Mouse (Mus musculus) midbrain, embryonic 12.5 days (tissue): Measurements from ENCODE around the gene Ipo7. TPM values are rescaled to one million over a fixed set of nuclear protein-coding genes. Genes with fewer than 3 reads are reported as not detected.
"Not testable (repeated sequence)": the region's sequence is repeated elsewhere in the genome, so short reads cannot be mapped to it uniquely, and the experiment has no call there.

Source experiments
- ATAC-seq: fragments of 200-750 bp; cut with Nextera tagmentation; 2 replicates; pipeline ENCODE4 v1.8.0; 2017; ENCODE audit warnings: low read depth, moderate TSS enrichment, moderate library complexity; ENCODE audit not compliant: low FRiP score
- H3K27ac ChIP-seq: fragments of 300-500 bp; sonication (generic); replicated peaks from 2 replicates; pipeline ENCODE4 v1.5.1; 2016; ENCODE audit warnings: mild to moderate bottlenecking
- H3K27me3 ChIP-seq: fragments of 300-500 bp; sonication (generic); 2 replicates; pipeline ENCODE4 v1.6.1; 2016; ENCODE audit warnings: mild to moderate bottlenecking
- H3K36me3 ChIP-seq: fragments of 300-500 bp; sonication (generic); 2 replicates; pipeline ENCODE4 v1.6.1; 2016
- H3K4me1 ChIP-seq: fragments of 300-500 bp; sonication (generic); 2 replicates; pipeline ENCODE4 v1.6.1; 2016
- H3K4me2 ChIP-seq: fragments of 300-500 bp; sonication (generic); replicated peaks from 2 replicates; pipeline ENCODE4 v1.6.1; 2016; ENCODE audit warnings: mild to moderate bottlenecking, moderate library complexity
- H3K4me3 ChIP-seq: fragments of 300-500 bp; sonication (generic); 2 replicates; pipeline ENCODE4 v1.5.1; 2016; ENCODE audit warnings: mild to moderate bottlenecking
- H3K9ac ChIP-seq: fragments of 300-500 bp; sonication (generic); replicated peaks from 2 replicates; pipeline ENCODE4 v1.6.1; 2016; ENCODE audit warnings: mild to moderate bottlenecking, moderate library complexity
- H3K9me3 ChIP-seq: fragments of 300-500 bp; sonication (generic); 2 replicates; pipeline ENCODE4 v1.6.1; 2016; ENCODE audit warnings: mild to moderate bottlenecking
- WGBS: fragments of 180-500 bp; shearing (Covaris S2); methylation state at CpG from one replicate; pipeline ENCODE4 v1.1.7; 2016; 5-methylcytosine and 5-hydroxymethylcytosine counted together
- polyA plus RNA-seq: library from polyadenylated mRNA; unstranded; fragments of >200 nt; fragmentation: Nextera tagmentation; extraction: Ambion mirVana; gene quantifications from 2 replicates; pipeline ENCODE4 v1.2.1, GENCODE M21; 2016

Gene Ipo7
- polyA plus RNA-seq, 1 experiment from 2014 or later, result 49.7 TPM

- H3K36me3 ChIP-seq, result peaks cover 36% of the 10 kb centered on the region
- WGBS, result 89% methylated on average over 1 of the region's 1 CpGs
These were observed 10.8 kb downstream of the Ipo7 start for GRCm38 (mm10) chr7:110028826-110029225.

GRCm38 (mm10) chr7:110030342-110030741 is 12.3 kb downstream of the Ipo7 start:
- no peak for ATAC-seq
- Histone ChIP-seq H3K36me3 (peaks cover 42% of the 10 kb centered on the region), H3K4me3 (no peak overlapping the region), H3K4me1 (no peaks in the 10 kb centered on the region), H3K27me3 (no peaks in the 10 kb centered on the region), H3K4me2 (no peak overlapping the region), H3K9me3 (no peaks in the 10 kb centered on the region), H3K9ac (no peak overlapping the region), H3K27ac (no peak overlapping the region)
- WGBS, result 87% methylated on average over 3 of the region's 3 CpGs

More at GRCm38 (mm10) chr7:110028826-110029225, 10.8 kb downstream of the Ipo7 start:
- Histone ChIP-seq H3K27ac (no peak overlapping the region), H3K4me3 (no peak overlapping the region), H3K27me3 (no peaks in the 10 kb centered on the region), H3K4me1 (no peaks in the 10 kb centered on the region), H3K9me3 (0 out of 2 replicates have a peak, but pooled peaks cover 5% of the 10 kb centered on the region), H3K9ac (no peak overlapping the region), H3K4me2 (no peak overlapping the region)
- no peak for ATAC-seq

GRCm38 (mm10) chr7:110057723-110058122 is 39.6 kb downstream of the Ipo7 start:
- Histone ChIP-seq H3K36me3 (peaks cover 33% of the 10 kb centered on the region), H3K4me1 (peaks cover 12% of the 10 kb centered on the region)
- 94% methylated on average over 2 of the region's 2 CpGs for WGBS
- ATAC-seq, H3K4me3 ChIP-seq, H3K4me2 ChIP-seq, H3K27me3 ChIP-seq, H3K27ac ChIP-seq, H3K9me3 ChIP-seq, H3K9ac ChIP-seq: not testable (repeated sequence)

DNA sequence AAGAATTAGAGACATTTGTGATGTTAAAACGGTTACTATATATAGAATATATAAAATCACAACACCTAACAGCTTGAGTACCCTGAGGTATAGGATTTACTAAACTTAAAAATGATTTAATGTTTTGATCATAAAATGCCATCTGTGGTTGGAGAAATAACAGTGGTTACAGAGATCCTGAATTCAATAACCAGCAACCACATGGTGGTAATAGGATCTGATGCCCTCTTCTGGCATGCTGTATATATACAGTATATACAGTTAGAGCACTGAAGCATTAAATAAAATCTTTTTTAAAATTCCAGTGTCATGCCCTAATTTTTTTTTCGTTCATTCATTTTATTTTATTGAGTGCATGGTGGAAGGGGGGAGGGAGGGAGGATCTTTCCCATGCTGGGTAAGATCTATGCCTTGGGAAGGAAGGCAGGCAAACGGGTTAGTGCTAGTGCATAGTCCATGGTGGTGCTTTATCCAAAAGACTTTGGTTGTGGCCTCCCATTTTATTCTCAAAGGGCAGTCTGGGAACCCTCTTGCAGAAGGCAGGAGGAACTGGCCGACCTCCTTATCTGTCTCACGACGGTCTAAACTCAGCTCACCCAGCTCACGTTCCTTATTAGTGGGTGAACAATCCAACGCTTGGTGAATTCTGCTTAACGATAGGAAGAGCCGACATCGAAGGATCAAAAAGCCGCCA is 41.2 kb downstream of the Ipo7 start:
- peaks cover 26% of the 10 kb centered on the region for H3K36me3 ChIP-seq
- H3K9me3 ChIP-seq, result no peaks in the 10 kb centered on the region
- no peaks in the 10 kb centered on the region for H3K27me3 ChIP-seq
- H3K4me1 ChIP-seq, result peaks cover 23% of the 10 kb centered on the region
- no peak overlapping the region for H3K27ac ChIP-seq
- no peak overlapping the region for H3K4me3 ChIP-seq
- 89% methylated on average over 12 of the region's 12 CpGs for WGBS
- ATAC-seq, result no peak
- H3K4me2 ChIP-seq, result no peak overlapping the region
- no peak overlapping the region for H3K9ac ChIP-seq

DNA sequence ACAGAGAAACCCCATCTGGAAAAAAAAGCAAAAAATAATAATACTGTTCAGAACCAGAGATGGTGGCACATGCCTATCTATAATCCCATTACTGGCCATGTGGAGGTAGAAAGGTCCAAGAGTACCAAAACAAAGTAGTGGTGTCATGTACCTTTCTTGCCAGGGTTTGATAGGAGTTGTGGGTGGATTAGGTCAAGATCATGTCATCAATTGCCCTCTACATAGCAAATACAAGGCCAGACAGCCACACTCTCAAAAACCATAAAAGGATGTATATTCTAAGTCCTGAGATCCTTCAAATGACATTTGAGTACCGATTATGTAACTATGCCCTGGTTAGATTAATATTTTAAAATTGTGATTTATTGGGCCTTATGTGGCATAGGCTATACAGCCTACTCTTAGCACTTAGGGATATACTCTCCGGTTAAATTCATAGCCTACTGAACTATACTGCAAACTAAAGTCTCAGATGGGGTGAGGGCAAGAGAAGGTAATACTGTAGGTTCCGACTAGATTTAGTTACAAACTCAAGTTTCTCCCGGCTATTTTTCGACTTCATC is 42.1 kb downstream of the Ipo7 start:
- Histone ChIP-seq H3K27me3 (no peaks in the 10 kb centered on the region), H3K4me1 (peaks cover 25% of the 10 kb centered on the region), H3K4me3 (peak overlapping the region; percentile 61), H3K36me3 (peaks cover 17% of the 10 kb centered on the region), H3K27ac (peak overlapping the region; percentile 98), H3K9ac (peak overlapping the region; percentile 88), H3K9me3 (no peaks in the 10 kb centered on the region), H3K4me2 (peak overlapping the region; percentile 61)
- ATAC-seq, result no peak
- 21% methylated on average over 5 of the region's 5 CpGs for WGBS

DNA sequence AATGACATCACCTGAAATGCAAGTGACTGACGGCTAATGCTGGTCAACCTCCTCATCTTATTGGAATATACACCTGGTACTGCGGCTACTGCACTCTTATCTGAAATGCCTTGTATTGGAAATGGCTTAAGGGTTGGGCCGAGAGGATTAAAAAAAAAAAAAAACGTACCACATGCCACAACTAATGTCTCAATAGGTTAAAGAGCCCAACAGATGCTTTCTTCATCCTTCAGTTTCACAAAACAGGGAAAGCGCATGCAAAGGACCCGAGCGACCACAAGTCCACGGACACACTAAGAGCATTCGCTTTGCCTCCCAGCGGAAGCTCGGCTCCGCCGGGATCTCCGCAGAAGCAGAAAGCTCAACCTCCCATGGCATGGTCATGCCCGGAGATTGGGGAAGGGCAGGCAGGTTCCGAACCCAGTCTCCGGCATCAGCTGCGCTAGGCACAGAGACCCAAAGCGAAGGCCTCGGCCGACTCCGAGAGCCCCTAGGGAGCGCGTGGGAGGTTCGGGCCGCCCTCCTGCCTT is 42.7 kb downstream of the Ipo7 start:
- H3K9ac ChIP-seq, result peak overlapping the region; percentile 88
- ATAC-seq, result no peak

DNA sequence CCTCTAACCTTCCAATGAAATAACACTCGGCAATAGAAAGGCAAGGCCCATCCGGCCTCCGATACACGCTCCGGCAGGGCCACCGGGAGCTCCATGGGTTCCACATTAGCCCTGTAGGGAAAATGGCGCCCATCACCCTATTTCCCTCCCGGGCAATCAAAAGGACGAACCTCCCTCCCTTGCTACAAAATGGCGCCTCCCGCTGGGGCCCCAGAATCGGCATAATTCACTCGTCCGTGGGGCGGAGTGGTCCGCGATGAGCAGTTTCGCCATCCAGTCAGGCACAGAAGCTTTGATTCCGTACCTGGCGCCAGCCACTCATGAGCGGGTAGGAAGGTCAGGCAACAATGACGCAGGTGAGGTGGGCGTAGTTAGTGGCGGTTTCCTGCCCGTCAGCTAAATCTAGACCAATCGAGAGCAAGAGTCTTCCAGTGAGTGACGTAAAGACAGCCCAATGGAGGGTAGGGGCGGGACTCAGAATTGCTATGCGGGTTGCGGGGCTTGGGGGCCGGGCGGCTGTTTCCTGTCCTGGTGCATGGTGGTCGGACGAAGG is 43.2 kb downstream of the Ipo7 start, which contains the start of gene Zfp143:
TSS of gene Zfp143 (plus strand) at position 19 of the 553 bp plus-strand sequence.
- peak; percentile 99 for ATAC-seq

More for the DNA sequence above, 42.7 kb downstream of the Ipo7 start:
- no peaks in the 10 kb centered on the region for H3K27me3 ChIP-seq
- no peaks in the 10 kb centered on the region for H3K9me3 ChIP-seq
- peak overlapping the region; percentile 61 for H3K4me2 ChIP-seq
- H3K4me1 ChIP-seq, result peaks cover 25% of the 10 kb centered on the region
- peaks cover 14% of the 10 kb centered on the region; the same call in 1 of the 2 replicates for H3K36me3 ChIP-seq
- peak overlapping the region; percentile 61 for H3K4me3 ChIP-seq
- whole genome bisulfite sequencing, result under 1% methylated on average over 26 of the region's 26 CpGs
- H3K27ac ChIP-seq, result peak overlapping the region; percentile 98

DNA sequence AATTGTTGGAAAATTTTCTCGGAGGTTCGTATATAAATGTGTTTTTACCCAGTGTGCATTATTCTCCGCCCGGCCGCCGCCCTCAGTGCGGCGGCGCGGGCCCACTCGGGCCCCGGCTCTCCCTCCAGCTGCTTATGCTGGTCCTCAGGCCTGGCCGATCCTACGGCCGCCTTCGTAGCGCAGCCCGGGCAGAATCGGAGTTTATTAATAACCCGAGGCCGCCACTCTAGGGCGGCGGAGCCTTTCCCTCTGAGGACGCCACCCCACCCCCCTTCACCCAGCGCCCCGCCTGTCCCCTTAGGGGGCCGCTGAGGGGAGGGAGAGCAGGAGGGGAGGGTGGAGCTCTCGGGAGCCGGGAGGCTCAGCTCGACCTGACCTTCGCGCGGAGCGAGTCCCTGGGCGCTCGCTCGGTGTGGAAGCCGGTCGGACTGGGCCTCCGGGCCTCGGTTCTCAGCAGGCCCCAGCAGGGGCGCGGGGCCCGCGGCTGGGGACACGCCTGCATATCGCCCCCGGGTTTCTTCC is 43.7 kb downstream of the Ipo7 start:
- 0% methylated on average over 48 of the region's 48 CpGs for WGBS
- peak overlapping the region; percentile 74 for H3K4me3 ChIP-seq
- H3K4me2 ChIP-seq, result peak overlapping the region; percentile 58
- peaks cover 25% of the 10 kb centered on the region for H3K4me1 ChIP-seq
- H3K36me3 ChIP-seq, result peaks cover 11% of the 10 kb centered on the region
- H3K9ac ChIP-seq, result peak overlapping the region; percentile 89
- H3K27me3 ChIP-seq, result no peaks in the 10 kb centered on the region
- no peaks in the 10 kb centered on the region for H3K9me3 ChIP-seq
- peak; percentile 79 for ATAC-seq
- H3K27ac ChIP-seq, result peak overlapping the region; percentile 100

More for the DNA sequence above, 43.2 kb downstream of the Ipo7 start, which contains the start of gene Zfp143:
- Histone ChIP-seq H3K9me3 (no peaks in the 10 kb centered on the region), H3K27me3 (no peaks in the 10 kb centered on the region), H3K4me3 (peak within 1 kb of the TSS; percentile 74), H3K4me1 (peaks cover 25% of the 10 kb centered on the region), H3K27ac (peak within 1 kb of the TSS; percentile 100), H3K4me2 (peak within 1 kb of the TSS; percentile 61), H3K36me3 (peaks cover 13% of the 10 kb centered on the region; the same call in 1 of the 2 replicates), H3K9ac (peak within 1 kb of the TSS; percentile 89)
- WGBS, result under 1% methylated on average over 34 of the region's 34 CpGs

DNA sequence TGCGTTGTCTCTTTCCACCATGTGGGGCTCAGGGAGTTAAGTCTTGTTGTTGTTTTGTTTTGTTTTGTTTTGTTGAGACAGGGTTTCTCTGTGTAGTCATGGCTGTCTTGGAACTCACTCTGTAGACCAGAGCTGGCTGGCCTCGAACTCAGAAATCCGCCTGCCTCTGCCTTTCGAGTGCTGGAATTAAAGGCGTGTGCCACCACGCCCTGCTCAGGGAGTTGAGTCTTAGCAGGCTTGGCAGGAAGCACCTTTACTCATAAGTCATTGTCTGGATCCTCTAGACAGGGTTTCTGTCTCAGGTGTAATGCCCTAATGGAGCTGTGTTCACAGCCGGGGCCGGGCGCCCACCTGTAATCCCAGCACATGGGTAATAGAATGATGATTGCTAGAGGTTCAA is 45.7 kb downstream of the Ipo7 start:
- no peak overlapping the region for H3K27ac ChIP-seq
- peaks cover 24% of the 10 kb centered on the region for H3K36me3 ChIP-seq
- ATAC-seq, result no peak
- H3K4me1 ChIP-seq, result peaks cover 25% of the 10 kb centered on the region
- 99% methylated on average over 9 of the region's 9 CpGs for WGBS
- no peaks in the 10 kb centered on the region for H3K27me3 ChIP-seq
- no peak overlapping the region for H3K4me3 ChIP-seq
- no peak overlapping the region for H3K9ac ChIP-seq
- no peak overlapping the region for H3K4me2 ChIP-seq
- H3K9me3 ChIP-seq, result no peaks in the 10 kb centered on the region

DNA sequence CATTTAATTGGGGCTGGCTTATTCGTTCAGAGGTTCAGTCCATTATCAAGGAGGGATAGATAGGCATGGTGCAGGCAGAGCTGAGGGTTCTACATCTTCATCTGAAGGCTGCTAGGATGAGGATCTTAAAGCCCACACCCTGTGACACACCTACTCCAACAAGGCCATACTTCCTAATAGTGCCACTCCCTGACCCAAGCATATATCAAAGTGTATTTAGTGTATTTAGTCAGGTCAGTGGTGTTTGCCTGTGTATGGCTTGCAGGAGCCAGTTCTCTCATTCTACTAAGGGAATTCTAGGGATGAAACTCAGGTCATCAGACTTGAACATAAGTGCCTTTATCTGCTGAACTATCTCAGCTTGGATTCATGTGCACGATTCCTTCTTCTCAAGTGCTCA is 51.0 kb downstream of the Ipo7 start:
- Histone ChIP-seq H3K4me3 (no peak overlapping the region), H3K27ac (no peak overlapping the region), H3K4me2 (no peak overlapping the region), H3K36me3 (peaks cover 57% of the 10 kb centered on the region), H3K4me1 (peaks cover 3% of the 10 kb centered on the region; the same call in 1 of the 2 replicates), H3K9me3 (no peaks in the 10 kb centered on the region), H3K9ac (no peak overlapping the region), H3K27me3 (no peaks in the 10 kb centered on the region)
- no peak for ATAC-seq
- 96% methylated on average over 2 of the region's 2 CpGs for WGBS

GRCm38 (mm10) chr7:110078168-110078567 is 60.1 kb downstream of the Ipo7 start:
- WGBS, result 92% methylated on average over 5 of the region's 5 CpGs
- Histone ChIP-seq H3K4me1 (no peaks in the 10 kb centered on the region), H3K9me3 (no peaks in the 10 kb centered on the region), H3K4me2 (no peak overlapping the region), H3K27me3 (no peaks in the 10 kb centered on the region), H3K27ac (no peak overlapping the region), H3K9ac (no peak overlapping the region), H3K36me3 (peaks cover 94% of the 10 kb centered on the region), H3K4me3 (no peak overlapping the region)
- no peak for ATAC-seq
